Mouse (Mus musculus): Measurements from ENCODE around the gene Slc9a2. TPM values are rescaled to one million over a fixed set of nuclear protein-coding genes. Genes with fewer than 3 reads are reported as not detected.
A peak's percentile ranks its signal among the peaks of the same experiment; 100 is the strongest.

The Slc9a2 gene
- polyA plus RNA-seq, 1 experiment from 2014 or later, result not detected

DNA sequence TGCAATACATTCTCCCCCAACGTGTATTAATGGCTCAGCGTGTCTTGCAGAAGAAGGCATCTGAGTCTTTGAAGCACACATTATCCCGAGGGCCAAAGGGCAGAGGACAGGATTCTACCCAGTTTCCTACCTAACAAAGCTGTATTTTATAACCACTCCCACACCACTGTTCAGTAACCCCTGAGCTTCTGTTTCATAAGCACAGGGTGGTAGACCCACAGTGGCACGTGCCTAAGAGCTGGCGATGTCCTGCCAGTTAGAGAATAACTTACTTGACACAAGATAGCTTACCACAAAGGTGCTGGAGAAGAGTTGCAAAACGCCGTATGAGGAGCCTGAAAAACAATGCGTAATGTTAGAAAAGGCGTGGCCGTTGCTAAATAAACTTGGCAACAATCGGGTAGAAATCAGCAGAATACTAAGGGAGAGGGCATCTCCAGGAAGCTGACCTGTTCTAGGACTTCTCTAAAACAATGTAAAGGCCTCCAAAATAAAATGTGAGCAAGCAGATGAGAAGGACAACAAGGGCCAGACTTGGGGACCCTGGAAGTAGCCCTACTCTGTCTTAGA lies 105.6 kb downstream of the Slc9a2 start:
- Histone ChIP-seq H3K79me2 (ENCODE audit: inconsistent target) (no peaks in the 10 kb centered on the region), H3K36me3 (ENCODE audit: inconsistent target) (0 out of 2 replicates have a peak, but pooled peaks cover 3% of the 10 kb centered on the region), H3K27ac (no peak overlapping the region), H3K4me3 (ENCODE audit: inconsistent target) (no peak overlapping the region)
- 70% methylated on average over 11 of the region's 11 CpGs for WGBS (ENCODE audit: missing documents)

DNA sequence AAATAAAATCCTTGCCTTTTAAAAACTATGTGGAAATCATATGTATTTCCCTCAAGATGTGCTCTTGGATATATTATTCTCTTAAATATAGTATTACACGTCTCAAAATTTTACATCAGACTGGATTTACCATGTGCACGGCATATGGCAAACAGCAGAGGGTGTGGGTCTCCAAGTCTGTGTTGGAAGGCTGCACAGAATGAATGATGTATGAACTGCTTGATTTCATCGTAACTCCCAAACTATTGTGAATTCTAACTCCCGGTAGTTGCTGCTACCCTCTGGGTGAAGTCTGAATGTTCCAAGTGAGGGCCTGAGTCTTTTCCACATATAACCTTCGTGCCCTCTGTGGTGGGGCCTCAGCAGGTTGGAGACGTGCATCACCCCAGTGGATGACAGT lies 108.6 kb downstream of the Slc9a2 start:
- WGBS (ENCODE audit: missing documents), result 97% methylated on average over 6 of the region's 6 CpGs
- H3K27ac ChIP-seq, result no peak overlapping the region
- H3K36me3 ChIP-seq (ENCODE audit: inconsistent target), result 0 out of 2 replicates have a peak, but pooled peaks cover 3% of the 10 kb centered on the region
- H3K79me2 ChIP-seq (ENCODE audit: inconsistent target), result no peaks in the 10 kb centered on the region
- H3K4me3 ChIP-seq (ENCODE audit: inconsistent target), result no peak overlapping the region

GRCm38 (mm10) chr1:40789666-40790233 lies 109.4 kb downstream of the Slc9a2 start:
- Histone ChIP-seq H3K4me3 (ENCODE audit: inconsistent target) (peak overlapping the region; percentile 78), H3K36me3 (ENCODE audit: inconsistent target) (no peaks in the 10 kb centered on the region), H3K79me2 (ENCODE audit: inconsistent target) (no peaks in the 10 kb centered on the region), H3K27ac (no peak overlapping the region)
- WGBS (ENCODE audit: missing documents), result 45% methylated on average over 5 of the region's 5 CpGs

DNA sequence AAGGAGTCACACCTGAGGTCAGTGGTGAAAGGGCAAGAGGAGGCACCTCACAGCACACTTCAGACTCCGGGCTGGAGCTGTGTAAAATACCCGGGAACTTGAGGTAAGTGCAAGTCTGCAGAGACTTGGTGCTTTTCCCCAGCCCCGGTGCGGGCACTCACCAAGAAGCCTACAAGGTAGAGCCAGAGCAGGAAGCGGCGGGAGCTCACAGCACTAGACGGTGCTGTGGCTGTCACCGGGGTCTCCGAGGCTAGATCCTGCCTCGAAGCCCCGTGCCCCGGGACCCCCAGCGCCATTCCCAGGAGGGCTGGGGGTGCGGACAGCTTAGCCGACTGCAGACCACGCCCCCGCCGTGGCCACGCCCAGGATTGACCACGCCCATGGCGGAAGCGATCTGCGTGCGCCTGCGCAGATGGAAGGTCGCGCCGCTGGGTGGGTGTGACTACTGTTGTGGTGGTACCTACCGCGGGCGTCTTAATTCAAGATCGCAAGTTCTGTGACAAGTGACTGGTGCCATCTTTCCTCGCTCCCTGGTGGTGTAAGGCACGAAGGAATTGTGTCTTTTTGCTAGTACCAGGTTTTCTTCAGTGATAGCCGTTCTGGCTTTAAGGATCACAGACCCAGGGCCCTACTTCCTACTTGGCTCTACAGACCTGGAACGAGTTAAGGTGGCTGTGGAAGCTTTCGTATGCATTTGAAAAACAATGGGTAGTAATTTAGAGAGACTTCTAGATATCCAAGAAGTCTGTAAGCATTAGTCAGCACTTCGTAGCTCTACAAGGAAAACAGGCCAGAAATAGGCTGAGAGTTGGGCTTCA lies 110.2 kb downstream of the Slc9a2 start, which contains the start of gene Mfsd9:
Gene Mfsd9 (minus strand): TSS at position 364 of the 818 bp plus-strand sequence.
- peak within 1 kb of the TSS; percentile 18; the same call in 1 of the 2 replicates for H3K27ac ChIP-seq
- H3K79me2 ChIP-seq (ENCODE audit: inconsistent target), result no peaks in the 10 kb centered on the region
- whole genome bisulfite sequencing (ENCODE audit: missing documents), result 3% methylated on average over 34 of the region's 38 CpGs
- no peaks in the 10 kb centered on the region for H3K36me3 ChIP-seq (ENCODE audit: inconsistent target)
- peak within 1 kb of the TSS; percentile 78 for H3K4me3 ChIP-seq (ENCODE audit: inconsistent target)

DNA sequence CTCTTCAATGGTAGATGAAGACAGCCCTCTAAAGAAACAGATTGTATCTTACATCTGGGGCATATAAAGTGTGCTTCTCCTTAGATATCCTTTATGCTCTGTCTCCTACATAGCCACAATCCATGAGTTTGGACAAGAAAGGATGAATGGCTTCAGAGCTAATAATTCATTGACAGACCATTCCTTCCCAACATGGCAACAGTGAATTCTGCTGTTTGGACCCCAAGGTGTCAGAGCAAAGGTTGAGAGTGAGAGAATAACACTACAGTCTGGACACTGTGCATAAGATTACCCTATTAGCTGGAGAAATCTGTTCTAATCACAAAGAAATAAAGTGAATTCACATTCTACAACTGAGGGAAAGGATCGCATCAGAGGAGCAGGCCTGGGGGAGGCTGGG lies 115.1 kb downstream of the Slc9a2 start:
- no peaks in the 10 kb centered on the region for H3K36me3 ChIP-seq (ENCODE audit: inconsistent target)
- no peak overlapping the region for H3K27ac ChIP-seq
- no peak overlapping the region for H3K4me3 ChIP-seq (ENCODE audit: inconsistent target)
- WGBS (ENCODE audit: missing documents), result 92% methylated on average over 1 of the region's 1 CpGs
- no peaks in the 10 kb centered on the region for H3K79me2 ChIP-seq (ENCODE audit: inconsistent target)

GRCm38 (mm10) chr1:40797348-40797747 lies 117.0 kb downstream of the Slc9a2 start:
- H3K27ac ChIP-seq, result no peak overlapping the region
- H3K4me3 ChIP-seq (ENCODE audit: inconsistent target), result no peak overlapping the region
- no peaks in the 10 kb centered on the region for H3K79me2 ChIP-seq (ENCODE audit: inconsistent target)
- no peaks in the 10 kb centered on the region for H3K36me3 ChIP-seq (ENCODE audit: inconsistent target)
- 20% methylated on average over 5 of the region's 5 CpGs for WGBS (ENCODE audit: missing documents)

DNA sequence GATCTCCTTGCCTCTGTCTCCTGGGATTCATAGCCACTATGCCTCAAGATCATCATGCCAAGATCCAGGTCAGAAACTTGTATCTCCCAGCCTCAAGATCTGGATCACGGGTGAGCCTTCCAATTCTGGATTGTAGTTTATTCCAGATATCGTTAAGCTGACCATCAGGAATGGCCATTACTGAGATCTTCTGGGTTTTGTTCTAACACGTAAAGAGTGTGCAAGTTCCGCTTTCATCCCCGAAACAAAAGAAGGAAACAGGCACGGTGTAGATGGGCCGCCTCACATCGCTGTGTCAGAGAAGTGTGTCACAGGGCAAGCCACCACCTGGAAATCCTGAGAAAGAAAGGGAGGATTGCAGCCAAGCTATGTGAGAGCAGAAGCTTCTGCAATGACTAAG lies 118.7 kb downstream of the Slc9a2 start:
- WGBS (ENCODE audit: missing documents), result 94% methylated on average over 8 of the region's 8 CpGs

DNA sequence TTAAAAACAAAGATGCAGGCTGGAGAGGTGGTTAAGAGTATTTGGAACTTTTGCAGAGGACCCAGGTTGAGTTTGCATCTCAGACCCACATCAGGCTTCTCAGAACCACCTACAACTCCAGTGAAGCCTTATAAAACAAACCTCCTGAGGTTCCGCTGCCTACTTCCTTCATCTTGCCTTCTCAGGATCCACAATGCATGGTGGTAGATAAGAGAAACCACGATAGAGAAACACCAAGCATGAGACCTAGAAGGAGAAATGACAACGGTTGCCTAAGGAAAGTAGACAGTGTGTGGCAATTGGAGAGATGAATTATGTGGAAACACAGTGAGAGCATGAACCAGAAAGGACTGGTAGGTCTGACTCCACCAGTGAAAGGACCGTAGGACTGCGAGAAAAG lies 120.5 kb downstream of the Slc9a2 start:
- 49% methylated on average over 5 of the region's 5 CpGs for WGBS (ENCODE audit: missing documents)
- Histone ChIP-seq H3K36me3 (ENCODE audit: inconsistent target) (no peaks in the 10 kb centered on the region), H3K27ac (no peak overlapping the region), H3K79me2 (ENCODE audit: inconsistent target) (no peaks in the 10 kb centered on the region), H3K4me3 (ENCODE audit: inconsistent target) (no peak overlapping the region)

More for the DNA sequence above, 118.7 kb downstream of the Slc9a2 start:
- Histone ChIP-seq H3K79me2 (ENCODE audit: inconsistent target) (no peaks in the 10 kb centered on the region), H3K4me3 (ENCODE audit: inconsistent target) (no peak overlapping the region), H3K27ac (no peak overlapping the region), H3K36me3 (ENCODE audit: inconsistent target) (no peaks in the 10 kb centered on the region)

- H3K36me3 ChIP-seq (ENCODE audit: inconsistent target), result no peaks in the 10 kb centered on the region
- WGBS (ENCODE audit: missing documents), result 24% methylated on average over 3 of the region's 3 CpGs
- no peaks in the 10 kb centered on the region for H3K79me2 ChIP-seq (ENCODE audit: inconsistent target)
- H3K4me3 ChIP-seq (ENCODE audit: inconsistent target), result no peak overlapping the region
- H3K27ac ChIP-seq, result no peak overlapping the region
These were observed 122.4 kb downstream of the Slc9a2 start for GRCm38 (mm10) chr1:40802759-40803158.

- no peak overlapping the region for H3K4me3 ChIP-seq (ENCODE audit: inconsistent target)
- no peak overlapping the region for H3K27ac ChIP-seq
- H3K36me3 ChIP-seq (ENCODE audit: inconsistent target), result no peaks in the 10 kb centered on the region
- 91% methylated on average over 12 of the region's 12 CpGs for WGBS (ENCODE audit: missing documents)
- H3K79me2 ChIP-seq (ENCODE audit: inconsistent target), result no peaks in the 10 kb centered on the region
These were observed 123.7 kb downstream of the Slc9a2 start for GRCm38 (mm10) chr1:40804118-40804517.

DNA sequence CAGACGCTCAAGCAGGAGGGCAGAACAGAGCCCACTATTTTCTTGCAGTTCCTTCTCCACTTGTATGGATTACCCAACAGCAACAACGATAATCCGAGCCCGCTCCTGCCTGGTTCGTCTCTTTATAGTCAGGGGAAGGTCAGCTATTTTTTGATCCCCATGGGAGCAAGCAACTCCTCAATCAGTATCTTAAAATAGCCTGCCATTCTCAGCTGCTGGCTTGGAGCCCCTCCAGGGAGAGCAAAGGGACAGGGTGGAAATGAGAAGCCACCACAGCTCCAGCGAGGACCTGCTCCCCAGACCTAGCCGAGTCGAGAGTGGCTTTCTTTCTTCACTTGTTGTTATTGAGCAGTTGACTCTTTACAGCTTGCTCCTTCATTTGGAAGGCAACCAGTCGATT lies 125.0 kb downstream of the Slc9a2 start, which contains the start of gene Tmem182:
Gene Tmem182 (plus strand): TSS at position 251 of the 400 bp plus-strand sequence.
- H3K27ac ChIP-seq, result no peak within 1 kb of the TSS
- H3K79me2 ChIP-seq (ENCODE audit: inconsistent target), result no peaks in the 10 kb centered on the region
- WGBS (ENCODE audit: missing documents), result 80% methylated on average over 9 of the region's 9 CpGs
- H3K4me3 ChIP-seq (ENCODE audit: inconsistent target), result no peak within 1 kb of the TSS
- no peaks in the 10 kb centered on the region for H3K36me3 ChIP-seq (ENCODE audit: inconsistent target)

DNA sequence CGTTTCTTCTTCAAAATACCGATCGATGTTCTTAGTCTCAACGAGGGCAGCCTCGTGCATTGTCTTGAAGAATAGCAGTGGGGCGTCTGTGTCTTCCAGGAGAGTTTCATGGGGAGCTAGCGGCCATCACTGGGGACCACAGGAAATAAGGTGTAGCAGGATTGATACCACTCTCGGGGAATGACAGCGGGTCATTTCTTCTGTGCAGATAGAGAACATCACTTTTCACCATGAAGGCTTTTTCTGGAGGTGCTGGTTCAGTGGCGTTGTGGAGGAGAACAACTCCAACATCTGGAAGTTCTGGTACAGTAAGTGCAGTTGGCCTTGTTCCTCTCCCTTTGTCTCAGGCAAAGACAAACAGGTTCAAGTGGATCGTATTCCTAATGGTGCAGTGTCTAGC lies 125.5 kb downstream of the Slc9a2 start:
- 90% methylated on average over 11 of the region's 11 CpGs for WGBS (ENCODE audit: missing documents)
- H3K79me2 ChIP-seq (ENCODE audit: inconsistent target), result no peaks in the 10 kb centered on the region
- no peak overlapping the region for H3K27ac ChIP-seq
- no peak overlapping the region for H3K4me3 ChIP-seq (ENCODE audit: inconsistent target)
- H3K36me3 ChIP-seq (ENCODE audit: inconsistent target), result no peaks in the 10 kb centered on the region

DNA sequence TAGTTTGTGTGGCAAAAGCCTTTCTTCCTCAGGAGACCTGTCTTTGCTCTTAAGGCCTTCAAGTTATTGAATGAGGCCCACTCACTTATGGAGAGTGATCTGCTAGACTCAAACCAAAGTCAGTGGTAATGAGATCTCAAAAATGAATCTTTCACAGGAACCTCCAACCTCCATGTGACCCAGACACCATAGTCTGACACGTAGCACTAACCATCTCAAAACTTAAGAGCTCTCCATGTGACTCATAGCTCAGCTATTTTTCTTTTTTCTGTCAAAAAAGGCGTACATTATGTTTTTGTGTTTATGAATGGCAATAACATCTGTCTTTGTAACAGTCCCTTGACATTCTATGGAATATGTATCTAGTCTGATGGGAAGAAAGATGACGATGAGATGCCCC lies 128.3 kb downstream of the Slc9a2 start:
- no peaks in the 10 kb centered on the region for H3K79me2 ChIP-seq (ENCODE audit: inconsistent target)
- no peak overlapping the region for H3K4me3 ChIP-seq (ENCODE audit: inconsistent target)
- WGBS (ENCODE audit: missing documents), result 86% methylated on average over 3 of the region's 3 CpGs
- H3K27ac ChIP-seq, result no peak overlapping the region
- no peaks in the 10 kb centered on the region for H3K36me3 ChIP-seq (ENCODE audit: inconsistent target)

DNA sequence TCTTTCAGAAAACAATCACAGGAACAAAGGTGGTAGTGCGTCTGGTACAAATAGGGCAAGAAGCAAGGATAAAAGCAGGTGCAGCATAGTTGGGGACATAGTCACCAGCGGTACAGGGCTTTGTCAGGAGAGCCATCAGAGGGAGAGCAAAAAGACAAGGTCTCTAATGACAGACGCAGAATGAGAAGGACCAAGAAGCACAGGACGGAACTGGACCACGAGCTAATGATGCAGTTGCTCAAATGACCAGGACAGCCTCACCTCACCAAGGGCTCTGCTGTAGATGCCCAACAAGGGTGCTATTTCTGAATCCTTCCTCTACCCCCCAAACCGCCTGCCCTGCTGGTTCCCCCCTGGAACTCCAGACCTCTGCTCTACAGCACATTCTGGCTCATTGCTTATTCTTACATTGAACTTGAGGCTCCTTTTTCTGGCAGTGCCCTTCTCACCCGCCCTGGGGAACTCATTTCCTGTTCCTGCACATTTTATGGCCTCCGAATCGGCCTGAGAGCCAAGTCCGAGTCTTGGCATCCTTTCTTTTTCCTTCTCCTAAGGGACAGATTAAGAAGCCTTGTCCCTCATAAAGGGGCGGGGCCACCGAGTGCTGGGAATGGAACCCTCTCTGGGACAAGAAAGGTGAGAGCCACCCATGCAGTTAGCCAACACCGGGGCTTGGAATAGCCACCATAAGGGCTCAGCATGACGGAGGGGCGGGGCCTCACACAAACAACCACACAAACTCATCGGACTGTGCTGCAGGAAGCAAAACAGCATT lies 134.9 kb downstream of the Slc9a2 start:
- no peaks in the 10 kb centered on the region for H3K79me2 ChIP-seq (ENCODE audit: inconsistent target)
- H3K27ac ChIP-seq, result no peak overlapping the region
- no peaks in the 10 kb centered on the region for H3K36me3 ChIP-seq (ENCODE audit: inconsistent target)
- H3K4me3 ChIP-seq (ENCODE audit: inconsistent target), result no peak overlapping the region
- 68% methylated on average over 16 of the region's 16 CpGs for WGBS (ENCODE audit: missing documents)

Measured in macrophage (primary cell).